Mouse (Mus musculus): ENCODE measurements around the gene Hectd4. TPM values are rescaled to one million over a fixed set of nuclear protein-coding genes. Genes with fewer than 3 reads are reported as not detected.
A peak's percentile ranks its signal among the peaks of the same experiment; 100 is the strongest.
"Not testable (repeated sequence)": the region's sequence is repeated elsewhere in the genome, so short reads cannot be mapped to it uniquely, and the experiment has no call there.

Gene Hectd4
- total and polyA plus RNA-seq, 3 experiments, result 2.1 to 7.8 (median 6.0) TPM

DNA sequence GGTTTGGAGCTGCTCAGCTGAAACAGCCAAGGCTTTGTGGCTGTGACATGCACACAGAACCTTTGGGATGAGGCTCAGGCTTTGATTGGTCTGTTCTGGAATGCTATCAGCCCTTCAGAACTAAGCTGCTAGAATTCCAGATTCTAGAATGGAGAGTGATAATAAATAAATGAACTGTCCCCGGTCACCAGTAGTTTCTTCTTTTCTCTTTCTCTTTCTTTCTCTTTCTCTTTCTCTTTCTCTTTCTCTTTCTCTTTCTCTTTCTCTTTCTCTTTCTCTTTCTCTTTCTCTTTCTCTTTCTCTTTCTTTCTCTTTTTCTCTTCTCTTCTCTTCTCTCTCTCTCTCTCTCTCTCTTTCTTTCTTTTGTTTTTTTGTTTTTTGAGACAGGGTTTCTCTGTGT is 7.3 kb downstream of the Hectd4 start:
- H3K4me2 ChIP-seq (ENCODE audit: insufficient read depth, low read depth, poor library complexity, severe bottlenecking), result peak overlapping the region; percentile 30; the same call in 1 of the 2 replicates
- H3K27ac ChIP-seq (ENCODE audit: insufficient read depth, low read depth); dilution Hi-C loops (cut with MboI; ENCODE audit: extremely low pct_ligation_motif_present, extremely low pct_unique_long_range_greater_than_20kb, low sequenced_read_pairs); H3K9ac ChIP-seq (ENCODE audit: insufficient read depth, low read depth); H3K27me3 ChIP-seq (replicated peaks); H3K4me3 ChIP-seq (replicated peaks in 1 of 3; ENCODE audit: low read depth in 2 of 3, low read length in 2 of 3, poor library complexity in 1 of 3); H3K9me3 ChIP-seq (replicated peaks; ENCODE audit: low read length); DNase-seq (ENCODE audit: extremely low read depth): not testable (repeated sequence)
- peaks cover 17 to 49% of the 10 kb centered on the region in 2 experiments for H3K4me1 ChIP-seq (ENCODE audit: control insufficient read depth in 1 of 2, insufficient read depth in 2 of 2)
- peak; percentile 89 for TF ChIP-seq ETS1 (conservative IDR thresholded peaks at IDR 0.05; ENCODE audit: low read depth, low read length)
- H3K79me2 ChIP-seq (replicated peaks; ENCODE audit: control insufficient read depth, extremely low read depth, insufficient read depth, poor library complexity, severe bottlenecking), result peaks cover 10% of the 10 kb centered on the region
- in situ Hi-C loops (cut with MboI; ENCODE audit: low pct_ligation_motif_present, low pct_unique_long_range_greater_than_20kb, low sequenced_read_pairs), result loop anchor here (5.0 kb wide), 1 partner anchor 40 kb away; no protein-coding TSS in a partner anchor
- peaks cover 0 to 13% of the 10 kb centered on the region in 2 experiments for H3K36me3 ChIP-seq (replicated peaks in 1 of 2; ENCODE audit: control insufficient read depth in 1 of 2, insufficient read depth in 1 of 2, low read length in 1 of 2)

DNA sequence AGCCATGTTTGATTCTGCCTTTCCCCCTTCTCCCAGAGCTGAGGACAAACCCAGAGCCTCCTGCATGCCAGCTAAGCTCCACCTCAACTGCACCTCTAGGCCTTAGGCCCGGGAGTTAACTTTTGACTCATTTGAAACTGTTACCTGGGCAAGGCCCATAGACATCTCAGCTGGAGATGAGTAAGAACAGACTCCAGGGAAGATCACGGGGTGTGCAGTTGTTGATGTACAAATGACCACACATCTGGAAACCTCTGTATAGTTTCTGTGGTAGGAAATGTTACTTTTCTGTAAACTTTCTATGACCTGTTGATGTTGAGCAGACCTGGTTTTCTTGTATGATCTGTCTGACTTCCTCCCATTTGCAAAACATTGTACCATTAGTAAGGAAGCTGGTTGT is 9.2 kb downstream of the Hectd4 start:
- dilution Hi-C loops (cut with MboI; ENCODE audit: extremely low pct_ligation_motif_present, extremely low pct_unique_long_range_greater_than_20kb, low sequenced_read_pairs), result no loop called here
- peak; percentile 68 for DNase-seq (ENCODE audit: extremely low read depth)
- H3K4me1 ChIP-seq (ENCODE audit: control insufficient read depth in 1 of 2, insufficient read depth in 2 of 2), result peaks cover 17 to 49% of the 10 kb centered on the region in 2 experiments
- no peaks in the 10 kb centered on the region for H3K27me3 ChIP-seq (replicated peaks)
- in situ Hi-C loops (cut with MboI; ENCODE audit: low pct_ligation_motif_present, low pct_unique_long_range_greater_than_20kb, low sequenced_read_pairs), result loop anchor here (5.0 kb wide), 1 partner anchor 38 kb away; no protein-coding TSS in a partner anchor
- peaks cover 0 to 16% of the 10 kb centered on the region in 2 experiments for H3K36me3 ChIP-seq (replicated peaks in 1 of 2; ENCODE audit: control insufficient read depth in 1 of 2, insufficient read depth in 1 of 2, low read length in 1 of 2)
- H3K4me3 ChIP-seq (replicated peaks in 1 of 3; ENCODE audit: low read depth in 2 of 3, low read length in 2 of 3, poor library complexity in 1 of 3), result no peak overlapping the region
- H3K9ac ChIP-seq (ENCODE audit: insufficient read depth, low read depth), result no peak overlapping the region
- H3K79me2 ChIP-seq (replicated peaks; ENCODE audit: control insufficient read depth, extremely low read depth, insufficient read depth, poor library complexity, severe bottlenecking), result peaks cover 6% of the 10 kb centered on the region; the same call in 1 of the 2 replicates
- no peak overlapping the region for H3K27ac ChIP-seq (ENCODE audit: insufficient read depth, low read depth)
- H3K9me3 ChIP-seq (replicated peaks; ENCODE audit: low read length), result no peaks in the 10 kb centered on the region
- H3K4me2 ChIP-seq (ENCODE audit: insufficient read depth, low read depth, poor library complexity, severe bottlenecking), result peak overlapping the region; percentile 22; the same call in 1 of the 2 replicates
- TF ChIP-seq EP300 (IDR thresholded peaks at IDR 0.05; ENCODE audit: low read length), result peak; percentile 97
- TF ChIP-seq KAT2A (IDR thresholded peaks at IDR 0.05; ENCODE audit: insufficient replicate concordance, low read length), result 0 out of 2 replicates have a peak, but pooled peaks have one; percentile 30
- 0 out of 2 replicates have a peak, but pooled peaks have one; percentile 6 for TF ChIP-seq SMC3 (IDR thresholded peaks at IDR 0.05; ENCODE audit: low read depth, low read length)
- peak; percentile 97 for TF ChIP-seq RCOR1 (conservative IDR thresholded peaks at IDR 0.05; ENCODE audit: low read depth, low read length)
- TF ChIP-seq HCFC1 (IDR thresholded peaks at IDR 0.05; ENCODE audit: low read depth, low read length), result peak; percentile 44
- 0 out of 2 replicates have a peak, but pooled peaks have one; percentile 58 for TF ChIP-seq MAX (IDR thresholded peaks at IDR 0.05; ENCODE audit: low read length)
- peak; percentile 77 for TF ChIP-seq CHD2 (IDR thresholded peaks at IDR 0.05; ENCODE audit: low read length)
- peak; percentile 33 for TF ChIP-seq USF1 (IDR thresholded peaks at IDR 0.05; ENCODE audit: low read depth, low read length)
- peak; percentile 86; the same call in 1 of the 2 replicates for TF ChIP-seq MAFK (IDR thresholded peaks at IDR 0.05; ENCODE audit: insufficient replicate concordance, low read length)
- no peak for TF ChIP-seq CHD1 (IDR thresholded peaks at IDR 0.05; ENCODE audit: low read depth, low read length)
- peak; percentile 87 for TF ChIP-seq MEF2A (IDR thresholded peaks at IDR 0.05; ENCODE audit: borderline replicate concordance, low read depth, low read length)
- TF ChIP-seq ZC3H11A (IDR thresholded peaks at IDR 0.05; ENCODE audit: low read depth, low read length), result no peak
- no peak for TF ChIP-seq CTCF (conservative IDR thresholded peaks at IDR 0.05 in 1 of 2, IDR thresholded peaks at IDR 0.05 in 1 of 2; ENCODE audit: low read depth in 2 of 2, low read length in 2 of 2)
- no peak for TF ChIP-seq PAX5 (IDR thresholded peaks at IDR 0.05; ENCODE audit: low read length)
- TF ChIP-seq NELFE (IDR thresholded peaks at IDR 0.05; ENCODE audit: low read depth, low read length), result no peak
- TF ChIP-seq BHLHE40 (IDR thresholded peaks at IDR 0.05; ENCODE audit: low read depth, low read length), result peak; percentile 95
- TF ChIP-seq SIN3A (IDR thresholded peaks at IDR 0.05; ENCODE audit: low read length), result peak; percentile 92
- TF ChIP-seq POLR2AphosphoS2 (IDR thresholded peaks at IDR 0.05; ENCODE audit: low read depth, low read length), result no peak
- TF ChIP-seq NRF1 (IDR thresholded peaks at IDR 0.05; ENCODE audit: low read depth, low read length), result 0 out of 2 replicates have a peak, but pooled peaks have one; percentile 25
- TF ChIP-seq MYC (IDR thresholded peaks at IDR 0.05; ENCODE audit: low read depth, low read length), result peak; percentile 55; the same call in 1 of the 2 replicates
- TF ChIP-seq ELF1 (IDR thresholded peaks at IDR 0.05; ENCODE audit: low read depth, low read length), result peak; percentile 52; the same call in 1 of the 2 replicates
- TF ChIP-seq USF2 (conservative IDR thresholded peaks at IDR 0.05; ENCODE audit: low read depth, low read length), result no peak
- no peak for TF ChIP-seq GABPA (IDR thresholded peaks at IDR 0.05; ENCODE audit: insufficient replicate concordance, low read depth, low read length)
- no peak for TF ChIP-seq POLR2A (IDR thresholded peaks at IDR 0.05; ENCODE audit: low read depth, low read length)
- TF ChIP-seq UBTF (IDR thresholded peaks at IDR 0.05; ENCODE audit: low read depth, low read length), result no peak
- TF ChIP-seq IRF4 (IDR thresholded peaks at IDR 0.05; ENCODE audit: low read depth, low read length), result peak; percentile 99
- peak; percentile 91 for TF ChIP-seq JUN (IDR thresholded peaks at IDR 0.05; ENCODE audit: insufficient read depth, low read depth, low read length)
- peak; percentile 94 for TF ChIP-seq TCF12 (IDR thresholded peaks at IDR 0.05; ENCODE audit: low read depth, low read length)
- TF ChIP-seq ZMIZ1 (IDR thresholded peaks at IDR 0.05; ENCODE audit: low read depth, low read length), result no peak
- TF ChIP-seq ZKSCAN1 (IDR thresholded peaks at IDR 0.05; ENCODE audit: borderline replicate concordance, low read depth, low read length), result no peak
- TF ChIP-seq JUND (conservative IDR thresholded peaks at IDR 0.05; ENCODE audit: low read depth, low read length), result peak; percentile 95
- no peak for TF ChIP-seq TBP (conservative IDR thresholded peaks at IDR 0.05; ENCODE audit: low read depth, low read length)
